Mouse (Mus musculus): ENCODE data around the gene Entpd7.

The Entpd7 gene

DNA sequence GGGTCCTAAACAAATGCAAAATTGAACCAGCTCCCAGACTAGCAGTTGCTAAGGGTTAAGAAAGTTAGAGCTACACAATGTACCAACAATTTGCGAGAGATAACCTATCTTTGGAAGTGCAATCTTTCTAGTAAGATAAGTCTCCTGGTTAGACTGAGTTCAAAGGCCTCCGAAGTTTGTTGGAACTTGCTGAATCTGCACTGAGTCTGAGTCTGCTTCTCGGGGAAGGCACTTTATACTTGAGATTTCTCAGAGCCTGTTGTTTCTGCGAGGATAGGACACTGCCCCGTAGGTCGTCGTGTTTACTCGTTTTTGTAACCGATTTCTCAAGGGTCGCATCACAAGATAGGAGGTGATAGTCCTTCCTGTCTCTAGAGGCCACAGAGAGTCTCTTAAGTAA is 86.0 kb downstream of the Entpd7 start:
- DNase-seq: no peak

DNA sequence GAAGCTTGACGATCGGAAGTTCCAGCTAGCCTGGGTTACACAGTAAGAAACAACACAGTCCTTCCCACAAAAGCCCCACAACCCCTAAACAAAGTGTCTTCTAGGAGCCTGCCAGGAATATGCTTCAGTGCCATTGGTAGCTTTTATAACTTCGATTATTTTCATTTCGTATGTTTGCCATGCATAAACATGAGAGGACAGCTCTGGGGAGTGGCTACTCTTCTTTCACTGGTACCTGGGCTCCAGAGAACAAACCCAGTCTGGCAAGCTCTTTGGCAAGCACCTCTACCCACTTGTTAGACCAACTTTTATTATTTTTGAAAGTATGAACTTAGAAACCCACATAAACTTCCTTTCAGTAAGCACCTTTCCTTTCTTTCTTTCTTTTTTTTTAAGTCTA is 87.1 kb downstream of the Entpd7 start:
- no peak for DNase-seq

- DNase-seq: no peak
Measured at GRCm38 (mm10) chr19:43777308-43777707, 87.8 kb downstream of the Entpd7 start.

GRCm38 (mm10) chr19:43780391-43780790 is 90.9 kb downstream of the Entpd7 start:
- DNase-seq: no peak

DNA sequence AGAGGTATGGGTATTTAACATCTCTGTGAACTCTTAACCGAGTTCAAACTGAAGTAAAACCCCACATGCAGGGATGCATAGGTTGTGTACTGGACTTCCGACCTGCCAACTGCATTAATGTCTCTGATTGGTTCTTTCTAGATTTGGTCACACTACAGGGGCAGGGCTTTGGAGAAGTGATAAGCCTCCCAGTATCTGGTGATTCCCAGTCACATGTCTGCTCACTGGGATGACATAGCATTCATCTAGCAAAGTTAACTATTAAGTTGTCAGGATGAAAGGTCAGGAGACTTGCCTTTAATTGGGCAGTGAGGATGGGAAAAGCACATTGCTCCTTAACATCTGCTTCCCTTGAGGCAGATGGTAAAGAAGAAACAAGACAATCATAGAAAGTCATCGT is 92.5 kb downstream of the Entpd7 start, which contains the start of gene Abcc2:
Gene Abcc2 (plus strand): TSS at position 213 of the 400 bp plus-strand sequence.
- no peak for DNase-seq

All from retina, postnatal 1 day (tissue).